Mouse (Mus musculus) stomach, postnatal 0 days (tissue): Measurements from ENCODE around the gene Hdac4.

Experiments used
- CTCF ChIP-seq: IDR thresholded peaks from 2 replicates; pipeline ENCODE4 v1.5.1; 2016; ENCODE audit warnings: antibody characterized with exemption, low read depth, mild to moderate bottlenecking, moderate library complexity
- EP300 ChIP-seq: optimal IDR thresholded peaks from 2 replicates; pipeline ENCODE3; 2016; ENCODE audit warnings: antibody characterized with exemption

DNA sequence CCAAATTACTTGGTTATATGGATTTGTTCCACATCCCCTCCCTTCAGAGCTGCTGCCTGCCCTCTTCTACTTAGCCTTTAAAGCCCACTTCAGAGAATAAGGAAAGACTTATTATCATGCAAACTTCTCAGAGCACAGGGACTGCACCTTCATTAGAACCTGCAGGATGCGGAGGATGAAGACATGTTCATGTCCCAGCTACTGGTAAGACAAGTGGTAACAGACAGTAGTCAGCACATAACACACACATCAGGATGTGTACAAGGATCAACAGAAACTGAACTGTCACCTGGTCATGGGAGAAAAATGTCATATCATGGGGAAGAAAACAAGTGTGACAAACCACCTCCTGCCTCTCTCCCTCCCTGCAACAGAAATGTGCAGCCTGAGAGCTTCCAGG is 31.6 kb downstream of the Hdac4 start:
- TF ChIP-seq CTCF (no peak), EP300 (no peak)
